Comparison of ENCODE assay signal across 9 mouse cellular contexts in the genomic region with DNA sequence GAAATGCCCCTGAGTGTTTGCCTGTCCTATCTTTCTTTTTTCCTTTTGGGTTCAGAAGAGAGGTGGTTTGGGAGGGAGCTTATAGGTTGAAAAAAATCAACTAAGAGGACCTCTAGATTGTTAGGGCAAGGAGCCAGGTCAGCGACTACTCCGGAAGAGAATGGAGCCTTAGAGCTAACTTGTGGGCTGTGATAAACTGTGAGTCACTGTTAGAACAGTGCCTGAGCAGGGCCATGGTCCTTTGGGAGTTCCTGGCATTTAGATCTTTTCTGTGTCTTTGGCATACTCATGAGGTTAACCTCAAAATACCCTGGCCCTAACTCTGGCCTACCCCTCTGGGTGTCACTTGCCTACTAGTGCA. TPM values are rescaled to one million over a fixed set of nuclear protein-coding genes. Genes with fewer than 3 reads are reported as not detected.
DNase-seq lines count a peak whose midpoint lies in the region; ATAC-seq and TF ChIP-seq lines count a peak whose summit lies in the region.
"Had no signal": no experiment of that assay in that cellular context is flagged by ENCODE, and none has a peak within 500 bp of the region (broad histone marks: within the 10 kb centered on the region; RNA-seq: fewer than 3 reads in every experiment).

No protein-coding gene starts in this region.

- no peak overlapping the region for H3K4me3 ChIP-seq in kidney, embryonic 16.5 days (ENCODE audit: low read length)
- H3K4me3 ChIP-seq in embryonic fibroblast, embryonic 13.5 days (ENCODE audit: insufficient read depth, low read length): no peak overlapping the region
- no peak overlapping the region for H3K4me3 ChIP-seq in embryonic facial prominence, embryonic 10.5 days
- H3K4me3 ChIP-seq: embryonic facial prominence, embryonic 13.5 days had no signal

- DNase-seq in kidney, postnatal 4 days: no peak
- peak; percentile 60 to 68 for DNase-seq in kidney, postnatal 36 days
- peak; percentile 34 for DNase-seq in skeletal muscle tissue, adult 2 months (ENCODE audit: low read depth, low spot score)
- no peak for DNase-seq in gastrocnemius, postnatal 4 days (ENCODE audit: low spot score in 2 of 2)
- no peak for DNase-seq in embryonic facial prominence, embryonic 10.5 days (ENCODE audit: low spot score)

- no peak for TF ChIP-seq CTCF in embryonic fibroblast, embryonic 13.5 days (IDR thresholded peaks at IDR 0.05; ENCODE audit: borderline replicate concordance, insufficient read depth, low read length)

- no peaks in the 10 kb centered on the region for H3K36me3 ChIP-seq in kidney, embryonic 16.5 days (ENCODE audit: insufficient read depth, low read length)
- peaks cover 23% of the 10 kb centered on the region for H3K36me3 ChIP-seq in embryonic facial prominence, embryonic 10.5 days (replicated peaks)

- H3K9me3 ChIP-seq in kidney, embryonic 16.5 days (ENCODE audit: low read length): no peaks in the 10 kb centered on the region
- no peaks in the 10 kb centered on the region for H3K9me3 ChIP-seq in embryonic facial prominence, embryonic 10.5 days
- H3K9me3 ChIP-seq: embryonic facial prominence, embryonic 13.5 days had no signal

- no peaks in the 10 kb centered on the region for H3K27me3 ChIP-seq in kidney, embryonic 16.5 days (ENCODE audit: insufficient read depth, low read length)
- H3K27me3 ChIP-seq in embryonic facial prominence, embryonic 10.5 days (replicated peaks; ENCODE audit: low read depth, poor library complexity, severe bottlenecking): no peaks in the 10 kb centered on the region
- H3K27me3 ChIP-seq: embryonic facial prominence, embryonic 13.5 days had no signal

- no peak overlapping the region for H3K4me2 ChIP-seq in kidney, embryonic 16.5 days (replicated peaks; ENCODE audit: low read depth, low read length)
- H3K4me2 ChIP-seq: embryonic facial prominence, embryonic 13.5 days had no signal

- peaks cover 11% of the 10 kb centered on the region for H3K4me1 ChIP-seq in kidney, embryonic 16.5 days (ENCODE audit: insufficient read depth, low read length)
- H3K4me1 ChIP-seq in embryonic fibroblast, embryonic 13.5 days (ENCODE audit: control insufficient read depth, insufficient read depth, low read length): peaks cover 16% of the 10 kb centered on the region
- peaks cover 13% of the 10 kb centered on the region for H3K4me1 ChIP-seq in embryonic facial prominence, embryonic 10.5 days

- WGBS in kidney, embryonic 16.5 days: 56% methylated on average over 2 of the region's 2 CpGs
- 90% methylated on average over 2 of the region's 2 CpGs for whole genome bisulfite sequencing in embryonic facial prominence, embryonic 10.5 days

- TF ChIP-seq POLR2A in embryonic fibroblast, embryonic 13.5 days (IDR thresholded peaks at IDR 0.05; ENCODE audit: low read depth, low read length): no peak

- no peak for ATAC-seq in kidney, embryonic 16.5 days (ENCODE audit: low FRiP score, low TSS enrichment)
- no peak for ATAC-seq in monocyte, adult 5-6 weeks (replicated peaks; ENCODE audit: insufficient number of reproducible peaks, low FRiP score, low TSS enrichment, poor library complexity, severe bottlenecking)

- no peak overlapping the region for H3K9ac ChIP-seq in kidney, embryonic 16.5 days (replicated peaks; ENCODE audit: low read length)
- H3K9ac ChIP-seq: embryonic facial prominence, embryonic 13.5 days had no signal

- peak overlapping the region; percentile 15; the same call in 1 of the 2 replicates for H3K27ac ChIP-seq in kidney, embryonic 16.5 days (ENCODE audit: low read length)
- peak overlapping the region; percentile 91 for H3K27ac ChIP-seq in embryonic fibroblast, embryonic 13.5 days (ENCODE audit: insufficient read depth, low read length)
- no peak overlapping the region for H3K27ac ChIP-seq in embryonic facial prominence, embryonic 10.5 days (replicated peaks)

RNA-seq across cellular contexts. Expression of a gene that starts 45.5 kb away (rescaled TPM):
- 76.8 and 80.4 TPM in 2 replicates for polyA plus RNA-seq in kidney, embryonic 16.5 days (2015; fragmentation: Nextera tagmentation; extraction: Ambion mirVana)
- 0.15 and 0.28 TPM in 2 replicates for polyA plus RNA-seq in embryonic fibroblast, embryonic 13.5 days (2011; ENCODE audit: insufficient read length, low read depth, missing spikeins)
- total RNA-seq in monocyte, adult 5-6 weeks (2017): 0.10 to 2.1 TPM (median 0.11 TPM) in 3 replicates
- total RNA-seq in gastrocnemius, postnatal 4 days (2021): 10 to 100 TPM; 19.8 to 25.6 TPM
- polyA plus RNA-seq in embryonic facial prominence, embryonic 10.5 days (2016; fragmentation: Nextera tagmentation; extraction: Ambion mirVana): 16.6 and 18.0 TPM in 2 replicates

Comparison
In these comparisons a context has a peak if more than half of its experiments do, and no peak if none do; other contexts are left out.
1. DNase-seq: peak in kidney, postnatal 36 days (2 of 2) and skeletal muscle tissue, adult 2 months (single experiment); none in kidney, postnatal 4 days (0 of 2), gastrocnemius, postnatal 4 days (0 of 2) and embryonic facial prominence, embryonic 10.5 days (single experiment).
2. RNA of a gene that starts 45.5 kb away (polyA plus RNA-seq): 76.8 to 80.4 TPM in kidney, embryonic 16.5 days and 16.6 to 18.0 TPM in embryonic facial prominence, embryonic 10.5 days; 0.15 to 0.28 TPM in embryonic fibroblast, embryonic 13.5 days; every median in the first group is over 10 times any median in the second.